Mouse (Mus musculus) stomach, embryonic 15.5 days (tissue): Measurements from ENCODE around the gene Gm12695. TPM values are rescaled to one million over a fixed set of nuclear protein-coding genes. Genes with fewer than 3 reads are reported as not detected.

Experiments
- ATAC-seq: fragments of 200-750 bp; cut with Nextera tagmentation; 2 replicates; pipeline ENCODE4 v1.8.0; 2017; ENCODE audit warnings: low read depth, moderate number of reproducible peaks, moderate TSS enrichment; ENCODE audit not compliant: insufficient read depth, low FRiP score
- H3K27ac ChIP-seq: fragments of 300-500 bp; sonication (generic); 2 replicates; pipeline ENCODE4 v1.5.1; 2015; ENCODE audit warnings: mild to moderate bottlenecking, inconsistent platforms
- H3K27me3 ChIP-seq: fragments of 300-500 bp; sonication (generic); replicated peaks from 2 replicates; pipeline ENCODE4 v1.6.1; 2015; ENCODE audit warnings: inconsistent platforms
- H3K36me3 ChIP-seq: fragments of 300-500 bp; sonication (generic); 2 replicates; pipeline ENCODE4 v1.6.1; 2015; ENCODE audit warnings: inconsistent platforms
- H3K4me1 ChIP-seq: fragments of 300-500 bp; sonication (generic); 2 replicates; pipeline ENCODE4 v1.6.1; 2015; ENCODE audit warnings: inconsistent platforms
- H3K4me2 ChIP-seq: fragments of 300-500 bp; sonication (generic); 2 replicates; pipeline ENCODE4 v1.6.1; 2015; ENCODE audit warnings: mild to moderate bottlenecking, inconsistent platforms
- H3K4me3 ChIP-seq: fragments of 300-500 bp; sonication (generic); replicated peaks from 2 replicates; pipeline ENCODE4 v1.5.1; 2015; ENCODE audit warnings: inconsistent platforms
- H3K9ac ChIP-seq: fragments of 300-500 bp; sonication (generic); 2 replicates; pipeline ENCODE4 v1.6.1; 2015; ENCODE audit warnings: inconsistent platforms
- H3K9me3 ChIP-seq: fragments of 300-500 bp; sonication (generic); 2 replicates; pipeline ENCODE4 v1.6.1; 2016; ENCODE audit warnings: inconsistent platforms
- WGBS: fragments of 180-500 bp; shearing (Covaris S2); methylation state at CpG from one replicate; pipeline ENCODE4 v1.1.7; 2015; 5-methylcytosine and 5-hydroxymethylcytosine counted together
- polyA plus RNA-seq: library from polyadenylated mRNA; unstranded; fragments of >200 nt; fragmentation: Nextera tagmentation; extraction: Ambion mirVana; gene quantifications from 2 replicates; pipeline ENCODE4 v1.2.1, GENCODE M21; 2015

Gene Gm12695
- polyA plus RNA-seq, 1 experiment from 2014 or later: 0.09 TPM

- H3K9ac ChIP-seq: no peak overlapping the region
Observed at GRCm38 (mm10) chr4:96687358-96687803, 97.6 kb downstream of the Gm12695 start.

GRCm38 (mm10) chr4:96683474-96683873, 101.5 kb downstream of the Gm12695 start:
- H3K27ac ChIP-seq: no peak overlapping the region
- H3K36me3 ChIP-seq: no peaks in the 10 kb centered on the region
- H3K4me1 ChIP-seq: no peaks in the 10 kb centered on the region
- WGBS: 45% methylated on average over 2 of the region's 2 CpGs
- ATAC-seq: no peak
- no peaks in the 10 kb centered on the region for H3K27me3 ChIP-seq
- no peak overlapping the region for H3K4me3 ChIP-seq
- H3K9me3 ChIP-seq: no peaks in the 10 kb centered on the region
- no peak overlapping the region for H3K4me2 ChIP-seq
- H3K9ac ChIP-seq: no peak overlapping the region

More at GRCm38 (mm10) chr4:96687358-96687803, 97.6 kb downstream of the Gm12695 start:
- Histone ChIP-seq H3K27me3 (no peaks in the 10 kb centered on the region), H3K27ac (no peak overlapping the region), H3K9me3 (no peaks in the 10 kb centered on the region), H3K4me1 (no peaks in the 10 kb centered on the region), H3K4me3 (no peak overlapping the region), H3K4me2 (no peak overlapping the region), H3K36me3 (no peaks in the 10 kb centered on the region)
- 73% methylated on average over 2 of the region's 2 CpGs for WGBS
- no peak for ATAC-seq

GRCm38 (mm10) chr4:96680966-96681365, 104.0 kb downstream of the Gm12695 start:
- Histone ChIP-seq H3K36me3 (no peaks in the 10 kb centered on the region), H3K27me3 (no peaks in the 10 kb centered on the region), H3K9ac (no peak overlapping the region), H3K4me1 (no peaks in the 10 kb centered on the region), H3K4me3 (no peak overlapping the region), H3K27ac (no peak overlapping the region), H3K9me3 (no peaks in the 10 kb centered on the region), H3K4me2 (no peak overlapping the region)
- no peak for ATAC-seq

GRCm38 (mm10) chr4:96680233-96680632, 104.8 kb downstream of the Gm12695 start:
- Histone ChIP-seq H3K27ac (no peak overlapping the region), H3K9ac (no peak overlapping the region), H3K4me1 (no peaks in the 10 kb centered on the region), H3K4me3 (no peak overlapping the region), H3K9me3 (no peaks in the 10 kb centered on the region), H3K4me2 (no peak overlapping the region), H3K27me3 (no peaks in the 10 kb centered on the region), H3K36me3 (no peaks in the 10 kb centered on the region)
- 11% methylated on average over 1 of the region's 1 CpGs for WGBS
- ATAC-seq: no peak

Other genes starting within 250 kb of the Gm12695 start
- gene Cyp2j6, start 231.5 kb downstream of the Gm12695 start, polyA plus RNA-seq: 13.0 and 17.9 TPM in 2 replicates
- gene Cyp2j9, start 193.6 kb downstream of the Gm12695 start, polyA plus RNA-seq: 4.8 and 6.7 TPM in 2 replicates
- 0.10 TPM in 1 of 2 replicates, not detected in the other for gene Cyp2j5, start 121.0 kb downstream of the Gm12695 start, polyA plus RNA-seq